Mouse (Mus musculus) thymus, adult 2 months (tissue): ENCODE measurements around the gene Ankrd54.

Experiments used
- CTCF ChIP-seq: fragments of 200-500 bp; IDR thresholded peaks from 2 replicates; pipeline ENCODE4 v1.5.1; 2012; ENCODE audit warnings: mild to moderate bottlenecking, control low read depth, low read length, moderate library complexity, borderline replicate concordance; ENCODE audit not compliant: control insufficient read depth, poor library complexity, insufficient read depth; ENCODE audit errors: extremely low read depth
- POLR2A ChIP-seq: fragments of 200-500 bp; IDR thresholded peaks from 2 replicates; pipeline ENCODE4 v1.6.1; 2012; ENCODE audit warnings: mild to moderate bottlenecking, low read length, control low read depth, moderate library complexity; ENCODE audit not compliant: control insufficient read depth, poor library complexity, insufficient read depth; ENCODE audit errors: extremely low read depth

DNA sequence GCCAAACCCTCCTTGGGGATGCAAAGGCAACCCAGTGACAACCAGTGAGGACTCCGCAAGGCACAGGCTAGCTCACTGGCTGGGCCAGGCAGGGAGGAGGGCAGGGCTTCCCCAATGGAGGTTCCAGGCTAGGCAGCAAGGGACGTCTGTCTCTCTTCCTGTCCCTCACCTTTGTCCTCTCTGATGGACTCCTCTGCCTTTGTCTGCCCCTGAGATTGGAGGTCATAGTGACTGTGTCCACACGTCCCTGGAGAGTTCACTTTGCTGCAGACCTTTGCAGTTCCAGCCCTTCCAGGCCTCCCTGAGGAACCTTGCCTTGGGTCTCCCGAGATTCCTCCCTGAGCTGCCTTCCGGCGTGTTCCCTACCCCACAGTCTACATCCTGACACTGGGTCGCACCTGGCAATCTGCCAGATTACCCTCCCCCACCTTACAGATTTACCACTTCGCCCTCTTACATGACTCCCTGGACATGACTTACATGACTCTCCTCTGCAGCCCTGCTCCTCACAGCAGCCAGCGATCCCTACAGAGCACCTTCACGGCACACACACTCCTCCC is 39.9 kb downstream of the Ankrd54 start:
- TF ChIP-seq CTCF (no peak), POLR2A (no peak)
